Comparison of ENCODE assay signal across 18 mouse cellular contexts in genomic region chr5:15006288-15006687, GRCm38 (mm10). TPM values are rescaled to one million over a fixed set of nuclear protein-coding genes. Genes with fewer than 3 reads are reported as not detected.
DNase-seq lines count a peak whose midpoint lies in the region; ATAC-seq and TF ChIP-seq lines count a peak whose summit lies in the region.
"Not testable (repeated sequence)": the region's sequence is repeated elsewhere in the genome, so short reads cannot be mapped to it uniquely, and the experiment has no call there.
"Had no signal": no experiment of that assay in that cellular context is flagged by ENCODE, and none has a peak within 500 bp of the region (broad histone marks: within the 10 kb centered on the region; RNA-seq: fewer than 3 reads in every experiment).

No protein-coding gene starts in this region.

- DNase-seq in 3T3-L1 (ENCODE audit: low read depth, low spot score) (peak; percentile 11), NIH3T3 (ENCODE audit: low read depth) (peak; percentile 12)
- DNase-seq in embryo, embryonic 10 days (ENCODE audit: low spot score), result peak; percentile 3
- peak; percentile 74 for DNase-seq in heart, embryonic 10.5 days (ENCODE audit: low spot score)
- peak; percentile 27 for DNase-seq in limb, embryonic 10.5 days (ENCODE audit: low spot score)
- DNase-seq in liver, postnatal 0 days, result peak; percentile 12
- DNase-seq in lung, postnatal 0 days (ENCODE audit: low spot score), result peak; percentile 4
- peak; percentile 9 for DNase-seq in neural tube, embryonic 11.5 days (ENCODE audit: low spot score)

- not testable (repeated sequence) for H3K27ac ChIP-seq in heart, embryonic 10.5 days; limb, embryonic 10.5 days; liver, postnatal 0 days (ENCODE audit: low read depth); lung, postnatal 0 days (ENCODE audit: low read length); neural tube, embryonic 11.5 days (ENCODE audit: low read depth, low read length)

- TF ChIP-seq CTCF in liver, postnatal 0 days (IDR thresholded peaks at IDR 0.05; ENCODE audit: low read depth); lung, postnatal 0 days (IDR thresholded peaks at IDR 0.05): not testable (repeated sequence)

- not testable (repeated sequence) for H3K36me3 ChIP-seq in heart, embryonic 10.5 days; limb, embryonic 10.5 days; liver, postnatal 0 days (replicated peaks; ENCODE audit: insufficient read depth, low read length); lung, postnatal 0 days (ENCODE audit: insufficient read depth, low read length); neural tube, embryonic 11.5 days (ENCODE audit: control insufficient read depth, insufficient read depth, low read length)

- TF ChIP-seq EP300 in liver, postnatal 0 days (IDR thresholded peaks at IDR 0.05; ENCODE audit: low read depth); lung, postnatal 0 days (IDR thresholded peaks at IDR 0.05): not testable (repeated sequence)

- H3K27me3 ChIP-seq in heart, embryonic 10.5 days (ENCODE audit: insufficient read depth, poor library complexity, severe bottlenecking); limb, embryonic 10.5 days (ENCODE audit: low read depth, poor library complexity, severe bottlenecking); liver, postnatal 0 days (ENCODE audit: insufficient read depth, low read length); lung, postnatal 0 days (replicated peaks; ENCODE audit: insufficient read depth, low read length); neural tube, embryonic 11.5 days (ENCODE audit: control insufficient read depth, insufficient read depth, low read length): not testable (repeated sequence)

- not testable (repeated sequence) for ATAC-seq in liver, postnatal 0 days; lung, postnatal 0 days; neural tube, embryonic 11.5 days (ENCODE audit: insufficient read depth, low FRiP score, low TSS enrichment)

- H3K4me1 ChIP-seq in heart, embryonic 10.5 days; limb, embryonic 10.5 days; liver, postnatal 0 days (ENCODE audit: insufficient read depth); lung, postnatal 0 days (ENCODE audit: insufficient read depth, low read depth, low read length); neural tube, embryonic 11.5 days (ENCODE audit: control insufficient read depth, insufficient read depth, low read length): not testable (repeated sequence)

- H3K9ac ChIP-seq in liver, postnatal 0 days (replicated peaks); lung, postnatal 0 days (replicated peaks; ENCODE audit: low read depth); neural tube, embryonic 11.5 days (ENCODE audit: low read length): not testable (repeated sequence)

- not testable (repeated sequence) for H3K4me2 ChIP-seq in liver, postnatal 0 days (ENCODE audit: low read depth, low read length); lung, postnatal 0 days (replicated peaks; ENCODE audit: low read depth, low read length); neural tube, embryonic 11.5 days (ENCODE audit: low read depth)

- peaks cover 32% of the 10 kb centered on the region for H3K9me3 ChIP-seq in heart, embryonic 10.5 days
- peaks cover 28% of the 10 kb centered on the region for H3K9me3 ChIP-seq in limb, embryonic 10.5 days (replicated peaks)
- H3K9me3 ChIP-seq in liver, postnatal 0 days (ENCODE audit: low read length); lung, postnatal 0 days (ENCODE audit: low read length): not testable (repeated sequence)
- H3K9me3 ChIP-seq in neural tube, embryonic 11.5 days (ENCODE audit: control insufficient read depth, low read length), result peaks cover 19% of the 10 kb centered on the region

- not testable (repeated sequence) for H3K4me3 ChIP-seq in heart, embryonic 10.5 days; limb, embryonic 10.5 days; liver, postnatal 0 days (ENCODE audit: low read depth, low read length); lung, postnatal 0 days (ENCODE audit: low read depth, low read length); neural tube, embryonic 11.5 days (ENCODE audit: low read depth, low read length)

- WGBS in heart, embryonic 10.5 days, result 68% methylated on average over 3 of the region's 3 CpGs
- WGBS in limb, embryonic 10.5 days, result 72% methylated on average over 3 of the region's 3 CpGs
- WGBS in liver, postnatal 0 days (ENCODE audit: insufficient replicate concordance), result 55% methylated on average over 3 of the region's 3 CpGs
- WGBS in lung, postnatal 0 days, result 64% methylated on average over 3 of the region's 3 CpGs
- WGBS in neural tube, embryonic 11.5 days, result 67% methylated on average over 3 of the region's 3 CpGs

RNA-seq across cellular contexts. Expression of gene Gm17019, which starts 26.5 kb away (rescaled TPM):
- not detected in 2 replicates for polyA plus RNA-seq in heart, embryonic 10.5 days (2016; fragmentation: Nextera tagmentation; extraction: Ambion mirVana)
- not detected in 2 replicates for polyA plus RNA-seq in limb, embryonic 10.5 days (2016; fragmentation: Nextera tagmentation; extraction: Ambion mirVana)
- polyA plus RNA-seq in liver, postnatal 0 days (2015; fragmentation: Nextera tagmentation; extraction: Ambion mirVana), result not detected in 2 replicates
- not detected in 2 replicates for polyA plus RNA-seq in lung, postnatal 0 days (2015; fragmentation: Nextera tagmentation; extraction: Ambion mirVana)
- polyA plus RNA-seq in neural tube, embryonic 11.5 days (2014; fragmentation: Nextera tagmentation; extraction: Ambion mirVana), result not detected in 2 replicates
- polyA plus RNA-seq: C2C12; cerebellum, adult 2 months; cortical plate, adult 2 months; embryonic facial prominence, embryonic 10.5 days; embryonic facial prominence, embryonic 12.5 days; embryonic facial prominence, embryonic 14.5 days; forebrain, embryonic 11.5 days; forebrain, embryonic 13.5 days; forebrain, embryonic 15.5 days; forebrain, postnatal 0 days had no signal

RNA-seq across cellular contexts. Expression of gene Gm10354, which starts 27.6 kb away (rescaled TPM):
- not detected in 2 replicates for polyA plus RNA-seq in heart, embryonic 10.5 days (2016; fragmentation: Nextera tagmentation; extraction: Ambion mirVana)
- polyA plus RNA-seq in limb, embryonic 10.5 days (2016; fragmentation: Nextera tagmentation; extraction: Ambion mirVana), result not detected in 2 replicates
- polyA plus RNA-seq in liver, postnatal 0 days (2015; fragmentation: Nextera tagmentation; extraction: Ambion mirVana), result not detected in 2 replicates
- polyA plus RNA-seq in lung, postnatal 0 days (2015; fragmentation: Nextera tagmentation; extraction: Ambion mirVana), result not detected in 2 replicates
- polyA plus RNA-seq in neural tube, embryonic 11.5 days (2014; fragmentation: Nextera tagmentation; extraction: Ambion mirVana), result not detected in 2 replicates
- polyA plus RNA-seq: cerebellum, adult 2 months; cortical plate, adult 2 months; embryonic facial prominence, embryonic 10.5 days; embryonic facial prominence, embryonic 12.5 days; embryonic facial prominence, embryonic 14.5 days; forebrain, embryonic 11.5 days; forebrain, embryonic 13.5 days; forebrain, embryonic 15.5 days; forebrain, postnatal 0 days had no signal

Comparison
In these comparisons a context has a peak if more than half of its experiments do, and no peak if none do; other contexts are left out.
1. DNase-seq: peak in every context shown above with its lines; median percentile 74 in heart, embryonic 10.5 days; 27 in limb, embryonic 10.5 days; 12 in NIH3T3; 12 in liver, postnatal 0 days; 11 in 3T3-L1; 9 in neural tube, embryonic 11.5 days; 4 in lung, postnatal 0 days; 3 in embryo, embryonic 10 days.